In genomic region chr7:24472937-24473336, GRCm38 (mm10) we compare ENCODE assay signal across 10 mouse cellular contexts. TPM values are rescaled to one million over a fixed set of nuclear protein-coding genes. Genes with fewer than 3 reads are reported as not detected.
DNase-seq lines count a peak whose midpoint lies in the region; ATAC-seq and TF ChIP-seq lines count a peak whose summit lies in the region.
"Had no signal": no experiment of that assay in that cellular context is flagged by ENCODE, and none has a peak within 500 bp of the region (broad histone marks: within the 10 kb centered on the region; RNA-seq: fewer than 3 reads in every experiment).

No protein-coding gene starts in this region.

- no peak for DNase-seq in heart, postnatal 0 days (ENCODE audit: low spot score)
- no peak for DNase-seq in heart, adult 8-10 months (ENCODE audit: low spot score)
- DNase-seq in 3T3-L1 (ENCODE audit: low read depth, low spot score) (peak; percentile 47), G1E (ENCODE audit: low spot score) (no peak)
- peak; percentile 53 for DNase-seq in liver, postnatal 0 days
- DNase-seq in thymus, postnatal 36 days = peak; percentile 40
- no peak for DNase-seq in Muller cell, postnatal 12 days (ENCODE audit: inconsistent ontology term)
- no peak for DNase-seq in gastrocnemius, adult 18-20 months (ENCODE audit: low spot score)

- no peak overlapping the region for H3K4me3 ChIP-seq in heart, postnatal 0 days (ENCODE audit: low read depth, low read length)
- no peak overlapping the region for H3K4me3 ChIP-seq in G1E (ENCODE audit: low read depth, low read length)
- no peak overlapping the region for H3K4me3 ChIP-seq in liver, postnatal 0 days (ENCODE audit: low read depth, low read length)
- H3K4me3 ChIP-seq: megakaryocyte, embryonic 14.5 days had no signal

- H3K9me3 ChIP-seq in heart, postnatal 0 days (replicated peaks; ENCODE audit: control insufficient read depth, low read length) = no peaks in the 10 kb centered on the region
- H3K9me3 ChIP-seq in G1E (replicated peaks) = 0 out of 2 replicates have a peak, but pooled peaks cover 2% of the 10 kb centered on the region
- H3K9me3 ChIP-seq in liver, postnatal 0 days (ENCODE audit: low read length) = peaks cover 3% of the 10 kb centered on the region; the same call in 1 of the 2 replicates

- TF ChIP-seq EP300 in heart, postnatal 0 days (IDR thresholded peaks at IDR 0.05; ENCODE audit: low read depth) = no peak
- no peak for TF ChIP-seq EP300 in liver, postnatal 0 days (IDR thresholded peaks at IDR 0.05; ENCODE audit: low read depth)

- H3K4me2 ChIP-seq in heart, postnatal 0 days (ENCODE audit: low read depth, low read length) = no peak overlapping the region
- H3K4me2 ChIP-seq in liver, postnatal 0 days (ENCODE audit: low read depth, low read length) = no peak overlapping the region

- no peak for ATAC-seq in heart, postnatal 0 days (ENCODE audit: insufficient read depth, low read depth)
- no peak for ATAC-seq in G1E (ENCODE audit: extremely low read depth, insufficient number of reproducible peaks, low FRiP score, poor library complexity, severe bottlenecking)
- no peak for ATAC-seq in liver, postnatal 0 days

- 78% methylated on average over 7 of the region's 7 CpGs for WGBS in heart, postnatal 0 days
- WGBS in liver, postnatal 0 days (ENCODE audit: insufficient replicate concordance) = 75% methylated on average over 7 of the region's 7 CpGs

- H3K27ac ChIP-seq in heart, postnatal 0 days (ENCODE audit: low read depth) = no peak overlapping the region
- H3K27ac ChIP-seq in liver, postnatal 0 days (ENCODE audit: low read depth) = no peak overlapping the region

- peak; percentile 52 for TF ChIP-seq CTCF in heart, postnatal 0 days (IDR thresholded peaks at IDR 0.05; ENCODE audit: low read depth)
- TF ChIP-seq CTCF in G1E (IDR thresholded peaks at IDR 0.05; ENCODE audit: low read depth, low read length) = peak; percentile 85
- peak; percentile 83 for TF ChIP-seq CTCF in liver, postnatal 0 days (IDR thresholded peaks at IDR 0.05; ENCODE audit: low read depth)

- H3K9ac ChIP-seq in heart, postnatal 0 days (replicated peaks; ENCODE audit: low read depth, low read length) = no peak overlapping the region
- H3K9ac ChIP-seq in liver, postnatal 0 days (replicated peaks) = no peak overlapping the region

- H3K36me3 ChIP-seq in heart, postnatal 0 days (replicated peaks; ENCODE audit: control insufficient read depth, insufficient read depth, low read length) = peaks cover 3% of the 10 kb centered on the region; the same call in 1 of the 2 replicates
- no peaks in the 10 kb centered on the region for H3K36me3 ChIP-seq in G1E (replicated peaks)
- peaks cover 9% of the 10 kb centered on the region for H3K36me3 ChIP-seq in liver, postnatal 0 days (replicated peaks; ENCODE audit: insufficient read depth, low read length)

- no peaks in the 10 kb centered on the region for H3K4me1 ChIP-seq in heart, postnatal 0 days (ENCODE audit: control insufficient read depth, insufficient read depth)
- no peaks in the 10 kb centered on the region; the same call in 1 of the 2 replicates for H3K4me1 ChIP-seq in G1E (ENCODE audit: insufficient read depth, low read depth, low read length)
- no peaks in the 10 kb centered on the region for H3K4me1 ChIP-seq in liver, postnatal 0 days (ENCODE audit: insufficient read depth)

- H3K27me3 ChIP-seq in heart, postnatal 0 days (ENCODE audit: control insufficient read depth, insufficient read depth, low read length) = no peaks in the 10 kb centered on the region
- H3K27me3 ChIP-seq in G1E (ENCODE audit: insufficient read depth, low read length) = peaks cover 5% of the 10 kb centered on the region
- H3K27me3 ChIP-seq in liver, postnatal 0 days (ENCODE audit: insufficient read depth, low read length) = no peaks in the 10 kb centered on the region

RNA-seq across cellular contexts. Expression of gene Cadm4, which starts 8.9 kb away (rescaled TPM):
- total RNA-seq in heart, postnatal 0 days (2014; rRNA removed; ENCODE audit: low replicate concordance) = 14.3 and 30.5 TPM in 2 replicates
- 4.1 and 4.2 TPM in 2 replicates for polyA plus RNA-seq in heart, postnatal 0 days (2015; fragmentation: Nextera tagmentation; extraction: Ambion mirVana)
- total RNA-seq in heart, adult 8-10 months (2022) = 10 to 100 TPM; 16.6 to 22.0 (median 18.7) TPM
- total RNA-seq in G1E (2014; fragmentation: Nextera tagmentation) (not detected in 2 replicates), G1E (2017) (0.06 TPM in 1 of 2 replicates, not detected in the other)
- polyA plus RNA-seq in G1E (2012) = 0.02 and 0.16 TPM in 2 replicates
- polyA plus RNA-seq in liver, postnatal 0 days (2015; fragmentation: Nextera tagmentation; extraction: Ambion mirVana) = 0.17 and 0.46 TPM in 2 replicates
- 1 to 10 TPM; 2.3 to 3.4 TPM for total RNA-seq in gastrocnemius, adult 18-20 months (2021)

RNA-seq across cellular contexts. Expression of gene Plaur, which starts 10.7 kb away (rescaled TPM):
- 13.1 and 16.0 TPM in 2 replicates for total RNA-seq in heart, postnatal 0 days (2014; rRNA removed; ENCODE audit: low replicate concordance)
- polyA plus RNA-seq in heart, postnatal 0 days (2015; fragmentation: Nextera tagmentation; extraction: Ambion mirVana) = 6.1 and 6.5 TPM in 2 replicates
- 1 to 10 TPM; 1.7 to 9.2 (median 2.6) TPM for total RNA-seq in heart, adult 8-10 months (2022)
- total RNA-seq in G1E (2014; fragmentation: Nextera tagmentation) = not detected in 2 replicates
- total RNA-seq in G1E (2017) = 0.11 and 0.17 TPM in 2 replicates
- 0.11 and 0.17 TPM in 2 replicates for polyA plus RNA-seq in G1E (2012)
- 9.3 and 10.8 TPM in 2 replicates for polyA plus RNA-seq in liver, postnatal 0 days (2015; fragmentation: Nextera tagmentation; extraction: Ambion mirVana)
- total RNA-seq in gastrocnemius, adult 18-20 months (2021) = 1 to 10 TPM in 1 of 2 experiments, under 1 TPM in 1; 0.87 to 1.4 TPM

RNA-seq across cellular contexts. Expression of gene Irgc1, which starts 20.8 kb away (rescaled TPM):
- not detected in 2 replicates for total RNA-seq in heart, postnatal 0 days (2014; rRNA removed; ENCODE audit: low replicate concordance)
- not detected in 2 replicates for polyA plus RNA-seq in heart, postnatal 0 days (2015; fragmentation: Nextera tagmentation; extraction: Ambion mirVana)
- under 1 TPM in 1 of 4 experiments, not detected in 3; 0.32 TPM for total RNA-seq in heart, adult 8-10 months (2022)
- total RNA-seq in G1E (2014; fragmentation: Nextera tagmentation) = 2.0 TPM in 1 of 2 replicates, not detected in the other
- 0.33 TPM in 1 of 2 replicates, not detected in the other for total RNA-seq in G1E (2017)
- 0.06 and 0.09 TPM in 2 replicates for polyA plus RNA-seq in G1E (2012)
- 0.18 and 0.28 TPM in 2 replicates for polyA plus RNA-seq in liver, postnatal 0 days (2015; fragmentation: Nextera tagmentation; extraction: Ambion mirVana)
- total RNA-seq in gastrocnemius, adult 18-20 months (2021) = not detected
- total RNA-seq: heart, postnatal 36 days had no signal

RNA-seq across cellular contexts. Expression of gene Zfp428, which starts 33.9 kb away (rescaled TPM):
- 24.8 and 36.3 TPM in 2 replicates for total RNA-seq in heart, postnatal 0 days (2014; rRNA removed; ENCODE audit: low replicate concordance)
- 39.1 and 39.3 TPM in 2 replicates for polyA plus RNA-seq in heart, postnatal 0 days (2015; fragmentation: Nextera tagmentation; extraction: Ambion mirVana)
- total RNA-seq in heart, adult 8-10 months (2022) = 10 to 100 TPM; 15.1 to 17.1 (median 15.6) TPM
- total RNA-seq in G1E (2014; fragmentation: Nextera tagmentation) (1.7 and 2.6 TPM in 2 replicates), G1E (2017) (3.8 and 4.4 TPM in 2 replicates)
- 39.9 and 53.3 TPM in 2 replicates for polyA plus RNA-seq in G1E (2012)
- polyA plus RNA-seq in liver, postnatal 0 days (2015; fragmentation: Nextera tagmentation; extraction: Ambion mirVana) = 3.3 and 4.1 TPM in 2 replicates
- total RNA-seq in gastrocnemius, adult 18-20 months (2021) = 1 to 10 TPM; 4.1 to 4.5 TPM

RNA-seq across cellular contexts. Expression of gene AC161166.1, which starts 39.3 kb away (rescaled TPM):
- total RNA-seq in heart, postnatal 0 days (2014; rRNA removed; ENCODE audit: low replicate concordance) = not detected in 2 replicates
- 0.10 and 0.19 TPM in 2 replicates for polyA plus RNA-seq in heart, postnatal 0 days (2015; fragmentation: Nextera tagmentation; extraction: Ambion mirVana)
- not detected for total RNA-seq in heart, adult 8-10 months (2022)
- total RNA-seq in G1E (2014; fragmentation: Nextera tagmentation) (not detected in 2 replicates), G1E (2017) (0.22 TPM in 1 of 2 replicates, not detected in the other)
- polyA plus RNA-seq in G1E (2012) = not detected in 2 replicates
- not detected in 2 replicates for polyA plus RNA-seq in liver, postnatal 0 days (2015; fragmentation: Nextera tagmentation; extraction: Ambion mirVana)
- not detected for total RNA-seq in gastrocnemius, adult 18-20 months (2021)
- total RNA-seq: heart, postnatal 36 days had no signal

Comparison
In these comparisons a context has a peak if more than half of its experiments do, and no peak if none do; other contexts are left out.
1. DNase-seq: peak in 3T3-L1 (single experiment), liver, postnatal 0 days (single experiment) and thymus, postnatal 36 days (2 of 2); none in heart, postnatal 0 days (single experiment), heart, adult 8-10 months (single experiment), G1E (single experiment), Muller cell, postnatal 12 days (single experiment) and gastrocnemius, adult 18-20 months (single experiment).
2. Peak in every context shown above with its lines, with median percentiles within 50 percentile points of each other: CTCF ChIP-seq.